Mouse (Mus musculus) hindbrain, embryonic 14.5 days (tissue): ENCODE results near the gene 4930548H24Rik. TPM values are rescaled to one million over a fixed set of nuclear protein-coding genes. Genes with fewer than 3 reads are reported as not detected.
A peak's percentile ranks its signal among the peaks of the same experiment; 100 is the strongest.

Experiments
- ATAC-seq: fragments of 200-750 bp; cut with Nextera tagmentation; 2 replicates; pipeline ENCODE4 v1.8.0; 2017; ENCODE audit warnings: moderate number of reproducible peaks, mild to moderate bottlenecking, moderate TSS enrichment, moderate library complexity; ENCODE audit not compliant: low FRiP score
- DNase-seq: peaks from one replicate; pipeline ENCODE4 v3.0.0-alpha.2; 2015; ENCODE audit warnings: low spot score
- H3K27ac ChIP-seq: fragments of 300-500 bp; sonication (generic); 2 replicates; pipeline ENCODE4 v1.5.1; 2014; ENCODE audit warnings: mild to moderate bottlenecking, moderate library complexity
- H3K27me3 ChIP-seq: fragments of 300-500 bp; sonication (generic); 2 replicates; pipeline ENCODE4 v1.6.1; 2014; ENCODE audit warnings: mild to moderate bottlenecking, low read length, mixed read lengths; ENCODE audit not compliant: control insufficient read depth, insufficient read depth
- H3K36me3 ChIP-seq: fragments of 300-500 bp; sonication (generic); replicated peaks from 2 replicates; pipeline ENCODE4 v1.6.1; 2014; ENCODE audit not compliant: control insufficient read depth, insufficient read depth
- H3K4me1 ChIP-seq: fragments of 300-500 bp; sonication (generic); replicated peaks from 2 replicates; pipeline ENCODE4 v1.6.1; 2014; ENCODE audit warnings: antibody characterized with exemption, low read length, mixed read lengths; ENCODE audit not compliant: control insufficient read depth, insufficient read depth
- H3K4me2 ChIP-seq: fragments of 300-500 bp; sonication (generic); replicated peaks from 2 replicates; pipeline ENCODE4 v1.6.1; 2014; ENCODE audit warnings: mild to moderate bottlenecking, moderate library complexity
- H3K4me3 ChIP-seq: fragments of 300-500 bp; sonication (generic); replicated peaks from 2 replicates; pipeline ENCODE4 v1.5.1; 2014; ENCODE audit warnings: mild to moderate bottlenecking, low read length
- H3K9ac ChIP-seq: fragments of 300-500 bp; sonication (generic); 2 replicates; pipeline ENCODE4 v1.6.1; 2014
- H3K9me3 ChIP-seq: fragments of 300-500 bp; sonication (generic); 2 replicates; pipeline ENCODE4 v1.6.1; 2016; ENCODE audit warnings: low read length; ENCODE audit not compliant: control insufficient read depth
- WGBS: fragments of 180-500 bp; shearing (Covaris S2); extraction: QIAGEN DNeasy Blood & Tissue Kit; methylation state at CpG from one replicate; pipeline ENCODE4 v1.1.7; 2014; 5-methylcytosine and 5-hydroxymethylcytosine counted together
- polyA plus RNA-seq: library from polyadenylated mRNA; unstranded; fragments of >200 nt; fragmentation: Nextera tagmentation; extraction: Ambion mirVana; gene quantifications from 2 replicates; pipeline ENCODE4 v1.2.1, GENCODE M21; 2014

4930548H24Rik gene
- polyA plus RNA-seq, 1 experiment from 2014 or later: not detected

DNA sequence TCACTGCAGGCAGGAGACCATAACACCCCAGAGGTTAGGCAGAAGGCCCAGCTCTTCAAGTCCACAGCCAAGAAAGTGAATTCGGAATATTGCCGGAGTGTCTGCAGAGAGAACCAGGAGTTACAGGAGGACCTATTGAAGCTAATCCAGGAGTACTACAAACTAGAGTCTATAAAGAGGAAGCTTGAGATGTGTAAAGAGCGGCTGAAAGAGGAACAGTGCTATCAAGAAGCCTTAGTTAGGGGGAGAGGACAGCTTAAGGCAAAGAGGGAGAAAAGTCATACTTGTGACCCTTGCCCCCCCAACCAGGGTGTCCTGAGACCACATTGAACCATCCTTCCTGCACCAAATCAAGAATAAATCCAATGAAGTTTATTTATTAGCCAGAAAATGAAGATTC is 2.3 kb downstream of the 4930548H24Rik start:
- no peak for DNase-seq
- no peaks in the 10 kb centered on the region for H3K9me3 ChIP-seq
- peaks cover 3% of the 10 kb centered on the region for H3K36me3 ChIP-seq
- H3K9ac ChIP-seq: no peak overlapping the region
- H3K27me3 ChIP-seq: no peaks in the 10 kb centered on the region
- H3K4me2 ChIP-seq: no peak overlapping the region
- no peak overlapping the region for H3K27ac ChIP-seq
- no peak for ATAC-seq
- no peak overlapping the region for H3K4me3 ChIP-seq
- WGBS: 92% methylated on average over 3 of the region's 3 CpGs
- no peaks in the 10 kb centered on the region for H3K4me1 ChIP-seq

- Histone ChIP-seq H3K4me1 (peaks cover 4% of the 10 kb centered on the region; the same call in 1 of the 2 replicates), H3K4me2 (no peak overlapping the region), H3K9me3 (no peaks in the 10 kb centered on the region), H3K4me3 (no peak overlapping the region), H3K9ac (no peak overlapping the region), H3K27ac (no peak overlapping the region), H3K27me3 (no peaks in the 10 kb centered on the region), H3K36me3 (no peaks in the 10 kb centered on the region; the same call in 1 of the 2 replicates)
- 69% methylated on average over 7 of the region's 7 CpGs for WGBS
- DNase-seq: no peak
- no peak for ATAC-seq
These were observed 3.7 kb downstream of the 4930548H24Rik start for GRCm38 (mm10) chr5:31489116-31489769.

DNA sequence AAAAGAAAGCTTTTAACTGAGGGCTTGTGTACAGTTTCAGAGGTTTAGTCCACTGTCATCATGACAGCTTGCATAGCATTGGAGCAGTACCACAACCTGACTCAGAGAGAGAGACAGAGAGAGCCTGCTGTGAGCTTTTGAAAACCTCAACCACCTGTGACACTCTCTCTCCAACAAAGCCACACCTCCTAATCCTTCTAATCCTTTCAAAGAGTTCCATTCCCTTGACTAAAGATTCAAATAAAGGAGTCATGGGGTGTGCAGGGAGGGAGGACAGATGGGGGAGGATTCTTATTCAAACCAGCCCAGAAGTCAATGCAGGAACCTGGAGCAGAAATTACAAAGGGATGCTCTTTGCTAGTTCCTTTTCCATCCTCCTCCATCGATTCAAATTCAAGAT is 6.5 kb downstream of the 4930548H24Rik start:
- ATAC-seq: no peak
- no peak overlapping the region for H3K27ac ChIP-seq
- WGBS: 65% methylated on average over 1 of the region's 1 CpGs

GRCm38 (mm10) chr5:31494513-31495297 is 9.2 kb downstream of the 4930548H24Rik start, which contains the start of gene Gpn1:
Gpn1 (plus strand) TSS chr5:31494741.
- H3K4me3 ChIP-seq: peak within 1 kb of the TSS; percentile 79
- H3K27ac ChIP-seq: peak within 1 kb of the TSS; percentile 75
- H3K9me3 ChIP-seq: no peaks in the 10 kb centered on the region
- no peaks in the 10 kb centered on the region for H3K27me3 ChIP-seq
- H3K36me3 ChIP-seq: peaks cover 34% of the 10 kb centered on the region
- H3K4me2 ChIP-seq: peak within 1 kb of the TSS; percentile 64
- peaks cover 12% of the 10 kb centered on the region for H3K4me1 ChIP-seq
- peak within 1 kb of the TSS; percentile 69 for H3K9ac ChIP-seq
- ATAC-seq (peak; percentile 100), DNase-seq (peak; percentile 93)
- under 1% methylated on average over 49 of the region's 49 CpGs for WGBS

More for the DNA sequence above, 6.5 kb downstream of the 4930548H24Rik start:
- Histone ChIP-seq H3K36me3 (peaks cover 8% of the 10 kb centered on the region), H3K4me1 (peaks cover 12% of the 10 kb centered on the region), H3K27me3 (no peaks in the 10 kb centered on the region), H3K9ac (no peak overlapping the region), H3K9me3 (no peaks in the 10 kb centered on the region), H3K4me3 (no peak overlapping the region), H3K4me2 (no peak overlapping the region)
- DNase-seq: no peak

DNA sequence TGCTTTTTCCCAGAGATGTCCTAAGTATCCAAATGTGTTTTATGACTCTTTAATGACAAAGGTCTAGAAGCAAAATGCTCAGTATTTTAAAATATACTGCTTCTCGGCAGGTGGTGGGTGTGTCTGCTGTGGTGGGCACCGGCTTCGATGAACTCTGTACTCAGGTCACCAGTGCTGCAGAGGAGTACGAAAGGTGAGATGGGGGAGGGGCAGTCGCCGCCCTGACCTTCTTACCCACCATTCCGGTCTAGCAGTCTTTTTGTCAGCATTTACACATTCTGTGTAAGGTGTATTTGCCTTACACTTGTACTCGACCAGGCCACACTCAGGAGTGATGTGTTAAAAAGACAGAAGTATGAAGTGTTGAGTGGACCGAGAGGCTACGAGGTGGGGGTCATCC is 19.3 kb downstream of the 4930548H24Rik start:
- H3K27ac ChIP-seq: no peak overlapping the region
- H3K27me3 ChIP-seq: no peaks in the 10 kb centered on the region
- WGBS: 97% methylated on average over 10 of the region's 10 CpGs
- H3K9ac ChIP-seq: no peak overlapping the region
- H3K4me1 ChIP-seq: no peaks in the 10 kb centered on the region
- H3K9me3 ChIP-seq: no peaks in the 10 kb centered on the region
- no peak overlapping the region for H3K4me3 ChIP-seq
- DNase-seq: no peak
- no peak overlapping the region for H3K4me2 ChIP-seq
- H3K36me3 ChIP-seq: peaks cover 91% of the 10 kb centered on the region
- no peak for ATAC-seq

DNA sequence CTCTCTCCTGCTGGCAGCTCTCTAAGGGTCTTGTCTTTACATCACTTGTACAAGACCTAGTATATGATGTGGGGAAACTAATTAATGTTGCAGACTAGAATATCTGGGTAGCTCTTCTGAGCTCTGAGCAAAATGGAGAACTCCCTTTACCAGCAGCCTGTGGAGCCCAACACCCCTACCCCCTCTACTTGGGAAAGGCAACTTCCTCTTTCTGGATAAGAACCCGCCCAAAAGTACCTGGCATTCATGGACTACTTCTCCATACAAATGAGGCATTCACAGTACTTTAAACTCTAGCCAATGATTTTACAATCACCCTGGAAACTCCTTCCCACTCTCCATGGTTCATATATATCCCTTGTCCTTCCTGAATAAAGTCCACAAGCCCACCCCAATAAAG is 26.9 kb downstream of the 4930548H24Rik start:
- 82% methylated on average over 1 of the region's 1 CpGs for WGBS
- Histone ChIP-seq H3K36me3 (peaks cover 96% of the 10 kb centered on the region), H3K4me2 (no peak overlapping the region), H3K9ac (no peak overlapping the region), H3K9me3 (no peaks in the 10 kb centered on the region), H3K27ac (no peak overlapping the region), H3K4me1 (no peaks in the 10 kb centered on the region), H3K27me3 (no peaks in the 10 kb centered on the region), H3K4me3 (no peak overlapping the region)
- ATAC-seq (no peak), DNase-seq (no peak)

DNA sequence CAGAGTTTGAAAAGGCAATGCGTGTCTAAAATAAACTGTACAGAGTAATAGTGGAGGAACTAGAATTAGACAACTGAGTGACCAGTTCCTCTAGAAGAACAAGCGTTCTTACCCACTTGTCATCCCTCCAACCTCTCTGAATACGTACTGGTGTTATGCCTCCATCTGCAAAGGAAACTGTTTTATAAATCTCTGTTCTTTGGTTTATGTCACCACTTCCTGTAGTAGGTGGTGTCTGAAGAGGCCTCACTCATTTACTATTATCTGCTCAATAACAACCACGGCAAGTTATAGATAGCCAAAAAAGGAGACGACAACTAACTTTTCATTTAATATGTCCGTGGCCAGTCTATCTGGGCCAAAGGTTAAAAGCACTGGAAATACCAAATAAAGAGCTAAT is 35.0 kb downstream of the 4930548H24Rik start:
- no peak for DNase-seq
- no peaks in the 10 kb centered on the region for H3K27me3 ChIP-seq
- peaks cover 77% of the 10 kb centered on the region for H3K36me3 ChIP-seq
- WGBS: 94% methylated on average over 6 of the region's 6 CpGs
- no peak overlapping the region for H3K4me2 ChIP-seq
- peaks cover 2% of the 10 kb centered on the region; the same call in 1 of the 2 replicates for H3K4me1 ChIP-seq
- H3K9me3 ChIP-seq: no peaks in the 10 kb centered on the region
- no peak overlapping the region for H3K27ac ChIP-seq
- no peak overlapping the region for H3K9ac ChIP-seq
- no peak for ATAC-seq
- no peak overlapping the region for H3K4me3 ChIP-seq

- Histone ChIP-seq H3K36me3 (peaks cover 40% of the 10 kb centered on the region), H3K4me1 (peaks cover 27% of the 10 kb centered on the region), H3K4me3 (peak within 1 kb of the TSS; percentile 74), H3K9me3 (no peaks in the 10 kb centered on the region), H3K4me2 (peak within 1 kb of the TSS; percentile 95), H3K27me3 (no peaks in the 10 kb centered on the region), H3K27ac (peak within 1 kb of the TSS; percentile 60; the same call in 1 of the 2 replicates), H3K9ac (peak within 1 kb of the TSS; percentile 75)
- WGBS: under 1% methylated on average over 28 of the region's 28 CpGs
- ATAC-seq (peak; percentile 92), DNase-seq (peak; percentile 79)
These were observed 41.0 kb downstream of the 4930548H24Rik start, which contains the start of gene Slc4a1ap for GRCm38 (mm10) chr5:31526354-31527116. Slc4a1ap (plus strand) TSS chr5:31526995.
